Comparison of ENCODE assay signal across 19 mouse cellular contexts in genomic region chr1:179398639-179399038, GRCm38 (mm10).
"Had no signal": no experiment of that assay in that cellular context is flagged by ENCODE, and none has a peak within 500 bp of the region (broad histone marks: within the 10 kb centered on the region; RNA-seq: fewer than 3 reads in every experiment).

No protein-coding gene starts in this region.

- DNase-seq: lung, adult 18-20 months; lung, embryonic 14.5 days; lung, postnatal 10 days; lung, postnatal 4 days; midbrain, embryonic 14.5 days; retina, postnatal 1 day; right cerebral cortex, adult 18-20 months; right cerebral cortex, postnatal 25 days; right cerebral cortex, postnatal 4 days; spleen, adult 18-20 months; thymus, adult 18-20 months; thymus, postnatal 14 days; thymus, postnatal 36 days had no signal

- H3K9ac ChIP-seq: lung, embryonic 14.5 days; midbrain, embryonic 12.5 days; neural tube, embryonic 13.5 days; neural tube, embryonic 15.5 days had no signal

- H3K4me1 ChIP-seq: midbrain, embryonic 10.5 days; midbrain, embryonic 12.5 days had no signal

- H3K4me3 ChIP-seq: midbrain, embryonic 10.5 days; midbrain, embryonic 12.5 days; myocyte; neural tube, embryonic 13.5 days; neural tube, embryonic 15.5 days had no signal

- H3K27me3 ChIP-seq: midbrain, embryonic 12.5 days; neural tube, embryonic 13.5 days; neural tube, embryonic 15.5 days had no signal

- H3K9me3 ChIP-seq: midbrain, embryonic 10.5 days; midbrain, embryonic 12.5 days; neural tube, embryonic 13.5 days; neural tube, embryonic 15.5 days had no signal

- H3K36me3 ChIP-seq: midbrain, embryonic 10.5 days; midbrain, embryonic 12.5 days; neural tube, embryonic 13.5 days; neural tube, embryonic 15.5 days had no signal

- ATAC-seq: midbrain, embryonic 16.5 days had no signal

- H3K27ac ChIP-seq: midbrain, embryonic 10.5 days; midbrain, embryonic 12.5 days; neural tube, embryonic 15.5 days had no signal

- H3K4me2 ChIP-seq: lung, embryonic 14.5 days; midbrain, embryonic 12.5 days; neural tube, embryonic 13.5 days; neural tube, embryonic 15.5 days had no signal
